Mouse (Mus musculus): Measurements from ENCODE around the gene Med8. TPM values are rescaled to one million over a fixed set of nuclear protein-coding genes. Genes with fewer than 3 reads are reported as not detected.

The Med8 gene
- total RNA-seq, 2 experiments from 2014 or later, result 70.2 to 111 TPM

GRCm38 (mm10) chr4:118402701-118403100 lies 6.4 kb upstream of the Med8 start:
- ATAC-seq (replicated peaks; ENCODE audit: low FRiP score, low TSS enrichment, poor library complexity, severe bottlenecking), result no peak

GRCm38 (mm10) chr4:118410871-118411270 lies 1.7 kb downstream of the Med8 start:
- ATAC-seq (replicated peaks; ENCODE audit: low FRiP score, low TSS enrichment, poor library complexity, severe bottlenecking), result no peak

GRCm38 (mm10) chr4:118413553-118413952 lies 4.4 kb downstream of the Med8 start:
- ATAC-seq (replicated peaks; ENCODE audit: low FRiP score, low TSS enrichment, poor library complexity, severe bottlenecking), result no peak

- no peak for ATAC-seq (replicated peaks; ENCODE audit: low FRiP score, low TSS enrichment, poor library complexity, severe bottlenecking)
Measured at GRCm38 (mm10) chr4:118415779-118416178, 6.6 kb downstream of the Med8 start.

GRCm38 (mm10) chr4:118416329-118416728 lies 7.2 kb downstream of the Med8 start:
- no peak for ATAC-seq (replicated peaks; ENCODE audit: low FRiP score, low TSS enrichment, poor library complexity, severe bottlenecking)

- no peak for ATAC-seq (replicated peaks; ENCODE audit: low FRiP score, low TSS enrichment, poor library complexity, severe bottlenecking)
Measured at GRCm38 (mm10) chr4:118417112-118417797, 8.1 kb downstream of the Med8 start.

- no peak for ATAC-seq (replicated peaks; ENCODE audit: low FRiP score, low TSS enrichment, poor library complexity, severe bottlenecking)
Measured at GRCm38 (mm10) chr4:118421384-118421783, 12.2 kb downstream of the Med8 start.

- peak; percentile 51 for ATAC-seq (replicated peaks; ENCODE audit: low FRiP score, low TSS enrichment, poor library complexity, severe bottlenecking)
Measured at GRCm38 (mm10) chr4:118424541-118425160, 15.5 kb downstream of the Med8 start.

- ATAC-seq (replicated peaks; ENCODE audit: low FRiP score, low TSS enrichment, poor library complexity, severe bottlenecking), result no peak
Measured at GRCm38 (mm10) chr4:118425374-118425773, 16.2 kb downstream of the Med8 start.

GRCm38 (mm10) chr4:118427415-118427767 lies 18.3 kb downstream of the Med8 start:
- peak; percentile 2; the same call in 1 of the 2 replicates for ATAC-seq (replicated peaks; ENCODE audit: low FRiP score, low TSS enrichment, poor library complexity, severe bottlenecking)

- peak; percentile 80 for ATAC-seq (replicated peaks; ENCODE audit: low FRiP score, low TSS enrichment, poor library complexity, severe bottlenecking)
Measured at GRCm38 (mm10) chr4:118427768-118428451, 18.8 kb downstream of the Med8 start, which contains the start of gene Elovl1. Gene Elovl1 (plus strand): TSS chr4:118428093.

GRCm38 (mm10) chr4:118428531-118429214 lies 19.5 kb downstream of the Med8 start:
- ATAC-seq (replicated peaks; ENCODE audit: low FRiP score, low TSS enrichment, poor library complexity, severe bottlenecking), result peak; percentile 58

- no peak for ATAC-seq (replicated peaks; ENCODE audit: low FRiP score, low TSS enrichment, poor library complexity, severe bottlenecking)
Measured at GRCm38 (mm10) chr4:118429215-118429895, 20.2 kb downstream of the Med8 start.

GRCm38 (mm10) chr4:118432332-118432731 lies 23.2 kb downstream of the Med8 start:
- no peak for ATAC-seq (replicated peaks; ENCODE audit: low FRiP score, low TSS enrichment, poor library complexity, severe bottlenecking)

- ATAC-seq (replicated peaks; ENCODE audit: low FRiP score, low TSS enrichment, poor library complexity, severe bottlenecking), result peak; percentile 97
Measured at GRCm38 (mm10) chr4:118436820-118437603, 27.9 kb downstream of the Med8 start, which contains the start of gene Cdc20. Gene Cdc20 (minus strand): TSS chr4:118437352.

GRCm38 (mm10) chr4:118437829-118438253 lies 28.7 kb downstream of the Med8 start:
- no peak for ATAC-seq (replicated peaks; ENCODE audit: low FRiP score, low TSS enrichment, poor library complexity, severe bottlenecking)

GRCm38 (mm10) chr4:118445088-118445487 lies 36.0 kb downstream of the Med8 start:
- ATAC-seq (replicated peaks; ENCODE audit: low FRiP score, low TSS enrichment, poor library complexity, severe bottlenecking), result no peak

GRCm38 (mm10) chr4:118445781-118446414 lies 36.8 kb downstream of the Med8 start:
- ATAC-seq (replicated peaks; ENCODE audit: low FRiP score, low TSS enrichment, poor library complexity, severe bottlenecking), result no peak
